Mouse (Mus musculus): ENCODE data around the gene Fbxo2. TPM values are rescaled to one million over a fixed set of nuclear protein-coding genes. Genes with fewer than 3 reads are reported as not detected.

The Fbxo2 gene
- polyA plus RNA-seq, 1 experiment from 2014 or later, result 20.9 TPM

- ChIA-PET CTCF (no interaction called here), POLR2A (no interaction called here)
- ATAC-seq (no peak), DNase-seq (ENCODE audit: low read depth, low spot score) (no peak)
- no peak for TF ChIP-seq CTCF (IDR thresholded peaks at IDR 0.05)
- in situ Hi-C loops (cut with MboI; ENCODE audit: low pct_unique_long_range_greater_than_20kb), result no loop called here
- peaks cover 3% of the 10 kb centered on the region for H3K27me3 ChIP-seq
These were observed 32.4 kb downstream of the Fbxo2 start for GRCm38 (mm10) chr4:148192707-148193245.

DNA sequence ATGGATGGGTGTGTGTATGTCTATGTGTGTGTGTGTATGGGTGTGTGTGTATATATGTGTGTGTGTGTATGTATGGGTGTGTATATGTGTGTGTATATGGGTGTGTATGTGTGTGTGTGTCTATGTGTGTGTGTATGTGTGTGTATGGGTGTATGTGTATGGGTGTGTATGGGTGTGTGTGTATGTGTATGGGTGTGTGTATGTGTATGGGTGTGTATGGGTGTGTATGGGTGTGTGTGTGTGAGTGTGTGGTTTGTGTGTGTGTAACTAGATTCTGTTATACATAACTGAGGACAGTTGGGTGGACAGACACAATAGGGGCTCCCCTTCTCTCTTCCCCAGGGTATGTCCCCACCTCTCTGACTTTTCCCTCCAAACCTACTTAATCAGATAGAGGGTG lies 34.0 kb downstream of the Fbxo2 start:
- peaks cover 3% of the 10 kb centered on the region for H3K27me3 ChIP-seq
- TF ChIP-seq CTCF (IDR thresholded peaks at IDR 0.05), result no peak
- in situ Hi-C loops (cut with MboI; ENCODE audit: low pct_unique_long_range_greater_than_20kb), result no loop called here
- CTCF ChIA-PET, result no interaction called here
- no peak for DNase-seq (ENCODE audit: low read depth, low spot score)
- no peak for ATAC-seq
- POLR2A ChIA-PET, result no interaction called here

DNA sequence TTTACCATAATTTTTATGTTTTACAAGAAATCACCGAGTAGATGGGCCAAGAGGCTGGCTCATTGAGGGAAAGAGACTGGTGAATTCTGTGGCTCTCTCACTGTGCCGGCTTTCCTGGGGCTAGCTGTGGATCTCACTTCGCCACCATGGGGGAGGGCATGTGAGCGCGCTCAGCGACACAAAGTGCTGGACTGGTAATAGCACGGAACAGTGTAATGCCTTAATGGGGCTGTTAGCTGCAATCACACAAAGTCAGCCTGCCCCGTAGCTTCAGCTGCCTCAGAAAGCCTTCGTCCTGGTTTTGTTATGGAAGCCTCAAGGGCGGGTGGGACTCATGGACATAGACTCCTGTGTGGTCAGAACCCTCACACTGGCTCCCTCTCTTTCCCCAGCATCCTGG lies 38.3 kb downstream of the Fbxo2 start:
- POLR2A ChIA-PET, result no interaction called here
- CTCF ChIA-PET, result no interaction called here
- H3K27me3 ChIP-seq, result peaks cover 3% of the 10 kb centered on the region
- DNase-seq (ENCODE audit: low read depth, low spot score) (no peak), ATAC-seq (no peak)
- in situ Hi-C loops (cut with MboI; ENCODE audit: low pct_unique_long_range_greater_than_20kb), result no loop called here
- TF ChIP-seq CTCF (IDR thresholded peaks at IDR 0.05), result no peak

DNA sequence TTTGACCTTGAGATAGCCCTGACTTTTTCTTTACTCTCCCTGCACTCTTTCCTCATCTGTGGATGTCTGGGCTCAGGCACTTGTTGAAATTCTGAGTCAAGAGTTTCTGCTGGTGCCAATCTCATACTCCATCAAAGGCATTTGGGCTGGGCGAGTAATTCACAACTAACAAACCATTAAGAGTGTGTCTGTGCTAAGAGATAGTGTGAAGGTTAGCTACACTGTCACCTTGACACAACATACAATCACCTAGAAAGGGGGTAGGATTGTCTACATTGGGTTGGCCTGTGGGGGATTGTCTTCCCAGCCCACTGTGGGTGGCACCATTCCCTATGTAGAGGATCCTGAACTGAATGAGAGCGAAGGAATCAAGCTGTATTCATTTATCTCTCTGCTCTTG lies 43.1 kb downstream of the Fbxo2 start:
- ATAC-seq (no peak), DNase-seq (ENCODE audit: low read depth, low spot score) (no peak)
- no peaks in the 10 kb centered on the region for H3K27me3 ChIP-seq
- TF ChIP-seq CTCF (IDR thresholded peaks at IDR 0.05), result no peak
- ChIA-PET POLR2A (no interaction called here), CTCF (no interaction called here)
- in situ Hi-C loops (cut with MboI; ENCODE audit: low pct_unique_long_range_greater_than_20kb), result no loop called here

GRCm38 (mm10) chr4:148204061-148204872 lies 43.8 kb downstream of the Fbxo2 start:
- DNase-seq (ENCODE audit: low read depth, low spot score) (no peak), ATAC-seq (no peak)
- in situ Hi-C loops (cut with MboI; ENCODE audit: low pct_unique_long_range_greater_than_20kb), result no loop called here
- TF ChIP-seq CTCF (IDR thresholded peaks at IDR 0.05), result no peak
- POLR2A ChIA-PET, result no interaction called here
- no peaks in the 10 kb centered on the region for H3K27me3 ChIP-seq
- CTCF ChIA-PET, result no interaction called here

DNA sequence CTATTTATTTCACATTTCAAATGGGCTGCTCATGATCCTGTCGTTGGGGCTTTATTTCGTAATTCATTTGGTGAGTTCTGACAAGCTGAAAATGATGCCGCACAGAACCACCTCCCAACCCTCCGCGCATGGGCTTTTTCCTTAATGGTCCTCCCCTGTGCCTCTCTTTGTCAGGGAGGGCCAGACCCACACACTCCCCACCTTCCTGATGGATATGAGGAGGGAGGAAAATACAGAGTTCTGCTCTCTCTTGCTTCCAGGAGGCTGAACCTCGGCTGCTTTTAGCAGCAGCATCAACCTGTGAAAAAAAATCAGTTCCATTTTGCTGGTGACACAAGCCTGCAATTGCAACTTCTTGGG lies 44.4 kb downstream of the Fbxo2 start:
- TF ChIP-seq CTCF (IDR thresholded peaks at IDR 0.05), result no peak
- ChIA-PET CTCF (no interaction called here), POLR2A (no interaction called here)
- in situ Hi-C loops (cut with MboI; ENCODE audit: low pct_unique_long_range_greater_than_20kb), result no loop called here
- no peak for DNase-seq (ENCODE audit: low read depth, low spot score)
- no peak for ATAC-seq
- H3K27me3 ChIP-seq, result no peaks in the 10 kb centered on the region

- ChIA-PET CTCF (no interaction called here), POLR2A (no interaction called here)
- no peak for TF ChIP-seq CTCF (IDR thresholded peaks at IDR 0.05)
- DNase-seq (ENCODE audit: low read depth, low spot score), result no peak
- in situ Hi-C loops (cut with MboI; ENCODE audit: low pct_unique_long_range_greater_than_20kb), result no loop called here
- ATAC-seq, result no peak
- H3K27me3 ChIP-seq, result peaks cover 3% of the 10 kb centered on the region
These were observed 54.2 kb downstream of the Fbxo2 start for GRCm38 (mm10) chr4:148214460-148215136.

- in situ Hi-C loops (cut with MboI; ENCODE audit: low pct_unique_long_range_greater_than_20kb), result no loop called here
- POLR2A ChIA-PET, result no interaction called here
- CTCF ChIA-PET, result no interaction called here
These were observed 55.0 kb downstream of the Fbxo2 start for GRCm38 (mm10) chr4:148215264-148215900.

More at GRCm38 (mm10) chr4:148215264-148215900, 55.0 kb downstream of the Fbxo2 start:
- no peak for TF ChIP-seq CTCF (IDR thresholded peaks at IDR 0.05)
- ATAC-seq, result no peak
- H3K27me3 ChIP-seq, result peaks cover 7% of the 10 kb centered on the region
- no peak for DNase-seq (ENCODE audit: low read depth, low spot score)

Other genes starting within 250 kb of the Fbxo2 start
- 39.3 TPM for gene Plod1, start 223.9 kb upstream of the Fbxo2 start, polyA plus RNA-seq (2021)
- gene 2510039O18Rik, start 219.7 kb upstream of the Fbxo2 start, polyA plus RNA-seq (2021), result 57.2 TPM
- gene Nppb, start 174.8 kb upstream of the Fbxo2 start, polyA plus RNA-seq (2021), result 0.60 TPM
- gene Nppa, start 159.9 kb upstream of the Fbxo2 start, polyA plus RNA-seq (2021), result 0.31 TPM
- 9.2 TPM for gene Clcn6, start 121.8 kb upstream of the Fbxo2 start, polyA plus RNA-seq (2021)
- 20.0 TPM for gene Mthfr, start 121.5 kb upstream of the Fbxo2 start, polyA plus RNA-seq (2021)
- gene Agtrap, start 72.6 kb upstream of the Fbxo2 start, polyA plus RNA-seq (2021), result 23.8 TPM
- 46.0 TPM for gene Mad2l2, start 30.2 kb upstream of the Fbxo2 start, polyA plus RNA-seq (2021)
- 0.30 TPM for gene Draxin, start 29.9 kb upstream of the Fbxo2 start, polyA plus RNA-seq (2021)
- gene Fbxo6, start 8.5 kb upstream of the Fbxo2 start, polyA plus RNA-seq (2021), result 68.4 TPM
- gene Fbxo44, start 139 bp upstream of the Fbxo2 start, polyA plus RNA-seq (2021), result 29.7 TPM
- 0.01 TPM for gene Disp3, start 127.3 kb downstream of the Fbxo2 start, polyA plus RNA-seq (2021)